Mouse (Mus musculus): ENCODE results near the gene Fam90a1a. TPM values are rescaled to one million over a fixed set of nuclear protein-coding genes. Genes with fewer than 3 reads are reported as not detected.

The Fam90a1a gene
- polyA plus RNA-seq, 1 experiment from 2014 or later: not detected

DNA sequence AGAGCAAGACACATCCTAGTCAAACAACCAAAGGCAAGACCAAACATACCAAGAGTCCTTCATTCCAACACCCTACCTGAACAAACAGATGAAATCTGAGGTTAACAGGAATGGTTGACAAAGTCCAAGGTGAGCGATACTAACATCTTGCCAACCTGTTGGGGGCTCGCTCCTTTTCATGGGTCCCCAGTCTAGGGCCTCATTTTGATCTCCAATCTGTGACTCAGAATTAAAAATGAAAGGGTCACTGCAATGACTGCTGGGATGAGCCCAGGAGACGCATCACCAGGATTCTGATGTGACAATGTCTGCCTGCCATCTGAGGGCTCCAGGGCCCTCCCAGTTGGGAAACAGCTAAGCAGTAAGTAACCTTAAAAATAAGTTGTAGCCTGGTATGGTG lies 11.0 kb downstream of the Fam90a1a start, which contains the start of gene Ccdc70:
Gene Ccdc70, plus strand, starts transcription at position 301 of the 400 bp plus-strand sequence.
- no peaks in the 10 kb centered on the region for H3K27me3 ChIP-seq
- ATAC-seq (ENCODE audit: insufficient number of reproducible peaks, insufficient read depth, low FRiP score, low TSS enrichment): no peak
- no peaks in the 10 kb centered on the region for H3K4me1 ChIP-seq
- no peak within 1 kb of the TSS for H3K4me3 ChIP-seq
- no peaks in the 10 kb centered on the region for H3K9me3 ChIP-seq
- 90% methylated on average over 3 of the region's 3 CpGs for WGBS
- H3K36me3 ChIP-seq: no peaks in the 10 kb centered on the region
- no peak within 1 kb of the TSS for H3K4me2 ChIP-seq (replicated peaks)
- H3K9ac ChIP-seq: no peak within 1 kb of the TSS
- no peak within 1 kb of the TSS for H3K27ac ChIP-seq

GRCm38 (mm10) chr8:21978193-21978592 lies 19.7 kb downstream of the Fam90a1a start:
- no peak overlapping the region for H3K27ac ChIP-seq
- no peak overlapping the region for H3K9ac ChIP-seq
- ATAC-seq (ENCODE audit: insufficient number of reproducible peaks, insufficient read depth, low FRiP score, low TSS enrichment): no peak
- H3K27me3 ChIP-seq: no peaks in the 10 kb centered on the region
- no peak overlapping the region for H3K4me3 ChIP-seq
- 55% methylated on average over 4 of the region's 4 CpGs for WGBS
- no peaks in the 10 kb centered on the region for H3K36me3 ChIP-seq
- H3K4me1 ChIP-seq: no peaks in the 10 kb centered on the region
- H3K9me3 ChIP-seq: no peaks in the 10 kb centered on the region
- H3K4me2 ChIP-seq (replicated peaks): no peak overlapping the region

GRCm38 (mm10) chr8:21981664-21982337 lies 23.3 kb downstream of the Fam90a1a start:
- Histone ChIP-seq H3K4me3 (no peak overlapping the region), H3K27me3 (no peaks in the 10 kb centered on the region), H3K9me3 (no peaks in the 10 kb centered on the region), H3K27ac (no peak overlapping the region), H3K4me1 (no peaks in the 10 kb centered on the region), H3K4me2 (replicated peaks) (no peak overlapping the region), H3K9ac (no peak overlapping the region), H3K36me3 (no peaks in the 10 kb centered on the region)
- ATAC-seq (ENCODE audit: insufficient number of reproducible peaks, insufficient read depth, low FRiP score, low TSS enrichment): no peak
- WGBS: 67% methylated on average over 8 of the region's 8 CpGs

DNA sequence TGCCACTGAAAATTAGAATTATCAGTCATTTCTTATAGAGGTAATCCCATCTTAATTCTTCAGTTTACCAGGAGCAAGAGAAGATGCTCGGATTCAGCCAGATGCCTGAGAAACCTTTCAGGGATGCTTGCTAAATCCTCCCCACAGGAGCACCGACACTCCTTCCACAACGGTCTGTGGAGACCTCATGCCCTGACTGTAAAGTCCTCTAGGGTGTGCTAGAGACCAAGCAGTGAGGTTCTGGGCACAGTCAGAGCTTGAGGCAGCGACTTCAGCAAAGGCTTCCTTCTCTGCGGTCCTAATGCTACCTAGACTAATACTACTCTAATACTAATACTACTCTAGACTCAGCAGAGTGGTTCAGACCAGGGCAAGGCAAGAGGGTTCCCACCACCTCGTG lies 33.7 kb downstream of the Fam90a1a start:
- Histone ChIP-seq H3K27ac (no peak overlapping the region), H3K27me3 (no peaks in the 10 kb centered on the region), H3K9me3 (no peaks in the 10 kb centered on the region), H3K36me3 (no peaks in the 10 kb centered on the region), H3K4me2 (replicated peaks) (no peak overlapping the region), H3K4me1 (no peaks in the 10 kb centered on the region), H3K4me3 (no peak overlapping the region), H3K9ac (no peak overlapping the region)
- no peak for ATAC-seq (ENCODE audit: insufficient number of reproducible peaks, insufficient read depth, low FRiP score, low TSS enrichment)
- WGBS: 23% methylated on average over 6 of the region's 6 CpGs

DNA sequence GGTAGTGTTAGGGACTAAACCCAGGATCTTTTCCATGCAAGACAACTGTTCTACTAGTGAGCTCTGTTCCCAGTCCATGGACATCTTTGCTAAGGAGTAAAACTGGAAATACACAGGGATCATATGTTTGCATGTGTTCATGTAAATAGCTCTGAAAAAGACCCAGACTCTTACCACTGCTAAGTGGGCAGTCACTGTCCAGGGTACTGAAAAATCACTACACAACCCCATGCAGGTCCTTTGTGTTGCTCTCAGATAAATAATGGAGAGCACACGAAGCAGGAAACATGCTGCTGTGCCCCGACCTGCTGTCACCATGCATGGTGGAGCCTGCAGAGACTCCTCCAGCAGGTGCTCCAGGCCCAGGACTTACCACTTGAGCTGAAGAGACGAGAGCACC lies 36.7 kb downstream of the Fam90a1a start:
- Histone ChIP-seq H3K27ac (no peak overlapping the region), H3K9ac (no peak overlapping the region), H3K4me1 (no peaks in the 10 kb centered on the region), H3K9me3 (no peaks in the 10 kb centered on the region), H3K4me3 (no peak overlapping the region), H3K27me3 (no peaks in the 10 kb centered on the region), H3K4me2 (replicated peaks) (no peak overlapping the region), H3K36me3 (no peaks in the 10 kb centered on the region)
- 44% methylated on average over 3 of the region's 3 CpGs for WGBS
- no peak for ATAC-seq (ENCODE audit: insufficient number of reproducible peaks, insufficient read depth, low FRiP score, low TSS enrichment)

- Histone ChIP-seq H3K4me3 (no peak overlapping the region), H3K27ac (no peak overlapping the region), H3K36me3 (no peaks in the 10 kb centered on the region), H3K27me3 (no peaks in the 10 kb centered on the region), H3K9me3 (no peaks in the 10 kb centered on the region), H3K4me2 (replicated peaks) (no peak overlapping the region), H3K4me1 (no peaks in the 10 kb centered on the region), H3K9ac (no peak overlapping the region)
- no peak for ATAC-seq (ENCODE audit: insufficient number of reproducible peaks, insufficient read depth, low FRiP score, low TSS enrichment)
- WGBS: 70% methylated on average over 14 of the region's 14 CpGs
Observed at GRCm38 (mm10) chr8:22004750-22005522, 46.4 kb downstream of the Fam90a1a start.

DNA sequence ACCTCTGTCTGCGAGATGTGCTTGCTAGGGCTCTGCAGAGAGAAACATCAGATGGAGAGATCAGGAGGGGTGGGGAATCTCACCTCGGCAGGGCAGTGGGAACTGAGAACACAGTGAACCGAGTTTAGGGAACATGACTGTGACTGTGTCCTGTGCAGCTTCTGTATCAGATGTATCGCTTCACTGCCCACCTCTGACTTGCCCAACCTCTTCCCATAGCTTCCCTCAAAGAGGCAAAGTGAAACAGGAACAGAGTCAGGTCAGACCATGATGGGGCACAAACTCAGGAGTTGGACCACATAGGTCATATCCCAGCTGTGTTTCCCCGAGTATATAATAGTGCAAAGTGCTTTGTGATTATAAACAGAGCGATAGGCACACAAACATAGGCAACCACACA lies 47.9 kb downstream of the Fam90a1a start:
- 79% methylated on average over 6 of the region's 6 CpGs for WGBS
- no peak overlapping the region for H3K4me2 ChIP-seq (replicated peaks)
- no peak overlapping the region for H3K27ac ChIP-seq
- no peak overlapping the region for H3K4me3 ChIP-seq
- no peaks in the 10 kb centered on the region for H3K36me3 ChIP-seq
- no peak overlapping the region for H3K9ac ChIP-seq
- no peaks in the 10 kb centered on the region for H3K27me3 ChIP-seq
- no peaks in the 10 kb centered on the region for H3K9me3 ChIP-seq
- no peak for ATAC-seq (ENCODE audit: insufficient number of reproducible peaks, insufficient read depth, low FRiP score, low TSS enrichment)
- no peaks in the 10 kb centered on the region for H3K4me1 ChIP-seq

DNA sequence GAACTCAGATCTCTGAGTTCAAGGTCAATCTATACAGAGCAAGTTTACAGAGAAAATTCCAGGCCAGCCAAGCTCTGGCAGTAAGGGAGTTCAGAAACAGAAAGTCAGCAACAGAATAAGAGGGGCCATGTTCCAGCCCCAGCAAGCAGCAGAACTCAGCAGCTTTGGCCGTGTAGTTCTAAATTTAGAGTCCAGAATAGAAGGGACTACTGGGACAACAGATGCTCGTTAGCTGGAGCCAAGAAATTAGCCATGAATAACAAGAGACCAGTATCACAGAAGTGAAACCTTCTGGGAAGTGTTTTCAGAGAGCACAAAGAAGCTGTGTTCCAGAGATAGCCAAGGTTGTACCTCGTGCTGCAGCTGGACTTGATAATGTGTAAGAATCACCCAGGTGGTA lies 50.9 kb downstream of the Fam90a1a start:
- H3K4me1 ChIP-seq: no peaks in the 10 kb centered on the region
- H3K9ac ChIP-seq: no peak overlapping the region
- H3K4me3 ChIP-seq: no peak overlapping the region
- H3K27me3 ChIP-seq: no peaks in the 10 kb centered on the region
- H3K27ac ChIP-seq: no peak overlapping the region
- 27% methylated on average over 3 of the region's 3 CpGs for WGBS
- no peak overlapping the region for H3K4me2 ChIP-seq (replicated peaks)
- no peaks in the 10 kb centered on the region for H3K9me3 ChIP-seq
- ATAC-seq (ENCODE audit: insufficient number of reproducible peaks, insufficient read depth, low FRiP score, low TSS enrichment): no peak
- H3K36me3 ChIP-seq: no peaks in the 10 kb centered on the region

- no peaks in the 10 kb centered on the region for H3K27me3 ChIP-seq
- 0 out of 2 replicates have a peak overlapping the region, but pooled peaks have one; percentile 3 for H3K4me3 ChIP-seq
- H3K4me1 ChIP-seq: no peaks in the 10 kb centered on the region
- no peak overlapping the region for H3K9ac ChIP-seq
- WGBS: 58% methylated on average over 24 of the region's 24 CpGs
- ATAC-seq (ENCODE audit: insufficient number of reproducible peaks, insufficient read depth, low FRiP score, low TSS enrichment): peak; percentile 44; the same call in 1 of the 2 replicates
- H3K36me3 ChIP-seq: no peaks in the 10 kb centered on the region
- no peak overlapping the region for H3K27ac ChIP-seq
- H3K9me3 ChIP-seq: no peaks in the 10 kb centered on the region
- no peak overlapping the region for H3K4me2 ChIP-seq (replicated peaks)
Observed at GRCm38 (mm10) chr8:22013034-22013707, 54.7 kb downstream of the Fam90a1a start.

Other genes with a start within 250 kb of the Fam90a1a start
- not detected in 2 replicates for gene Defa24, start 224.2 kb upstream of the Fam90a1a start, polyA plus RNA-seq (2016; fragmentation: Nextera tagmentation; extraction: Ambion mirVana)
- not detected in 2 replicates for gene Defb50, start 135.2 kb upstream of the Fam90a1a start, polyA plus RNA-seq (2016; fragmentation: Nextera tagmentation; extraction: Ambion mirVana)
- not detected in 2 replicates for gene Defb2, start 118.8 kb upstream of the Fam90a1a start, polyA plus RNA-seq (2016; fragmentation: Nextera tagmentation; extraction: Ambion mirVana)
- not detected in 2 replicates for gene Defb10, start 99.8 kb upstream of the Fam90a1a start, polyA plus RNA-seq (2016; fragmentation: Nextera tagmentation; extraction: Ambion mirVana)
- gene Defb9, start 73.3 kb upstream of the Fam90a1a start, polyA plus RNA-seq (2016; fragmentation: Nextera tagmentation; extraction: Ambion mirVana): not detected in 2 replicates
- gene Defb11, start 52.3 kb upstream of the Fam90a1a start, polyA plus RNA-seq (2016; fragmentation: Nextera tagmentation; extraction: Ambion mirVana): not detected in 2 replicates
- gene Defb15, start 26.0 kb upstream of the Fam90a1a start, polyA plus RNA-seq (2016; fragmentation: Nextera tagmentation; extraction: Ambion mirVana): not detected in 2 replicates
- gene Defb35, start 20.4 kb upstream of the Fam90a1a start, polyA plus RNA-seq (2016; fragmentation: Nextera tagmentation; extraction: Ambion mirVana): not detected in 2 replicates
- not detected in 2 replicates for gene Defb13, start 12.0 kb upstream of the Fam90a1a start, polyA plus RNA-seq (2016; fragmentation: Nextera tagmentation; extraction: Ambion mirVana)
- gene Ccdc70, start 11.1 kb downstream of the Fam90a1a start, polyA plus RNA-seq (2016; fragmentation: Nextera tagmentation; extraction: Ambion mirVana): not detected in 2 replicates
- gene Atp7b, start 101.6 kb downstream of the Fam90a1a start, polyA plus RNA-seq (2016; fragmentation: Nextera tagmentation; extraction: Ambion mirVana): 1.1 and 1.2 TPM in 2 replicates
- 44.4 and 46.5 TPM in 2 replicates for gene Alg11, start 102.0 kb downstream of the Fam90a1a start, polyA plus RNA-seq (2016; fragmentation: Nextera tagmentation; extraction: Ambion mirVana)
- 0.18 TPM in 1 of 2 replicates, not detected in the other for gene Nek5, start 166.3 kb downstream of the Fam90a1a start, polyA plus RNA-seq (2016; fragmentation: Nextera tagmentation; extraction: Ambion mirVana)
- gene Nek3, start 207.7 kb downstream of the Fam90a1a start, polyA plus RNA-seq (2016; fragmentation: Nextera tagmentation; extraction: Ambion mirVana): 6.6 and 7.3 TPM in 2 replicates
- 48.3 and 50.3 TPM in 2 replicates for gene Ckap2, start 227.1 kb downstream of the Fam90a1a start, polyA plus RNA-seq (2016; fragmentation: Nextera tagmentation; extraction: Ambion mirVana)
- 36.4 and 37.4 TPM in 2 replicates for gene Vps36, start 234.1 kb downstream of the Fam90a1a start, polyA plus RNA-seq (2016; fragmentation: Nextera tagmentation; extraction: Ambion mirVana)